Mouse (Mus musculus) liver, embryonic 14.5 days (tissue): Measurements from ENCODE around the gene Slc4a2.

Experiments
- CTCF ChIP-seq: IDR thresholded peaks from 2 replicates; pipeline ENCODE4 v1.5.1; 2016; ENCODE audit warnings: antibody characterized with exemption, low read depth, control low read depth
- EP300 ChIP-seq: IDR thresholded peaks from 2 replicates; pipeline ENCODE4 v1.6.1; 2016; ENCODE audit warnings: antibody characterized with exemption, low read depth

DNA sequence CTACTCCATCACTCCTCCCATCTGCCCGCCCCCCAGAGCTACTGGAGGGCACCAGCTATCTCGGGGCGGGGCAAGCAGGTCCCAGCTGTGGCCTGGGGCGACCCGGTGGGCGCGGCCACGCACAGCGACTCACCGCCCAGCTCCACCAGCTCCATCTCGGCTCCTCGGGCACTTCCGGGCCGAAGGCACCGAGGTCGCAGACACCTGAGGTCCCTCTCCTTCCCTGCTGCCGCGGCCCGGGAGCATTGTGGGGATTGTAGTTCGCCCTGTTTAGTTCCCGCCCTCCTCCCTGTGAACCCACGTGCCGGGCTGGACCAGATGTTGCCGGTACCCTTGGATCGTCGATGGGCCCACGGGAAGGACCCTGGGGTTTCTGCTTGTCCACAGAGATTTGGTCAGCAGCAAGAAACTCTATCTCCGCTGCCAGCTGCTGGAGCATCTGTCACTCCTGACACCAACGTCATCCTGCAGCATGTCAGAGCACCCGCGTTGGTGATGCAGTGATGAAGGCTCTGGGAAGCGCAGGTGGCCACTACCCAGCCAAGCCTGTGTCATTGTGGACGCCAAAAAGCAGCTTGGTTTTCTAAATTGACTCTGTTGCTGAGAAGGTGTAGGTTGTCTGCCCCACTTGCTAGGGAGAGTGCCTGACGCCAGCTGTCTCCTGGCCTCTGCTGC is 24.1 kb downstream of the Slc4a2 start, which contains the start of gene Tmub1:
- TF ChIP-seq CTCF (no peak), EP300 (no peak)
